Mouse (Mus musculus): ENCODE data around the gene Stfa2l1. TPM values are rescaled to one million over a fixed set of nuclear protein-coding genes. Genes with fewer than 3 reads are reported as not detected.

The Stfa2l1 gene
- polyA plus RNA-seq (2017; shearing (Covaris generic)): not detected

GRCm38 (mm10) chr16:36156402-36156975 lies at the start of gene Stfa2l1:
Gene Stfa2l1 (plus strand): TSS chr16:36156811.

GRCm38 (mm10) chr16:36131141-36131540 lies 25.5 kb upstream of the Stfa2l1 start, which contains the start of gene Csta1:
Gene Csta1 (minus strand): TSS chr16:36131241.

DNA sequence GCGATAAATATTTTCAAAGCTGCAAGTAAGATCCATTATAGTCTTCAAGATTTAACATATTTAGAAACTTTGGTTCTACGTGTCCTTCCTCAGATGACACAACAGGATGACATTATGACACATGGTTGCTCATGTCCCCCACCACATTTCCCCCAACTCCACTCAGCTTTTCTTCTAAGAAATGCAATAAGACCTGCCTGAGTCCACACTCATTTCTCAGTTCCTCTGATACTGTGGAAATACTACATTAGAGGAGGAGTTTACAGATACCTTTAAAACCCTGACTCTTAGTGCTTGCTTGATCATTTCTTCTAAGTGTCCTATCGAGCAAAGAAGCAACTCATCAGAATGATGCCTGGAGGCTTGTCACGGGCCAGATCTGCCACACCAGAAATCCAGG lies 27.3 kb downstream of the Stfa2l1 start, which contains the start of gene Gm5483:
Gene Gm5483 (plus strand): TSS at position 301 of the 400 bp plus-strand sequence.

GRCm38 (mm10) chr16:36209967-36210453 lies 53.4 kb downstream of the Stfa2l1 start, which contains the start of gene Gm5416:
Gene Gm5416 (plus strand): TSS chr16:36210403.

Other genes with a start within 250 kb of the Stfa2l1 start
- gene Parp9, start 218.3 kb upstream of the Stfa2l1 start, polyA plus RNA-seq (2017; shearing (Covaris generic)): 100 to 1,000 TPM; 124 to 132 TPM
- 100 to 1,000 TPM in 1 of 2 experiments, 10 to 100 TPM in 1; 70.1 to 103 TPM for gene Dtx3l, start 217.7 kb upstream of the Stfa2l1 start, polyA plus RNA-seq (2017; shearing (Covaris generic))
- 10 to 100 TPM; 50.4 to 64.1 TPM for gene Kpna1, start 178.1 kb upstream of the Stfa2l1 start, polyA plus RNA-seq (2017; shearing (Covaris generic))
- 1 to 10 TPM; 5.1 to 8.6 TPM for gene Wdr5b, start 115.6 kb upstream of the Stfa2l1 start, polyA plus RNA-seq (2017; shearing (Covaris generic))
- gene Fam162a, start 85.2 kb upstream of the Stfa2l1 start, polyA plus RNA-seq (2017; shearing (Covaris generic)): 100 to 1,000 TPM; 108 to 121 TPM
- gene Ccdc58, start 85.1 kb upstream of the Stfa2l1 start, polyA plus RNA-seq (2017; shearing (Covaris generic)): 10 to 100 TPM; 28.4 to 30.6 TPM
- under 1 TPM in 1 of 2 experiments, not detected in 1; 0.65 TPM for gene Csta1, start 25.6 kb upstream of the Stfa2l1 start, polyA plus RNA-seq (2017; shearing (Covaris generic))
- not detected for gene Gm5483, start 27.4 kb downstream of the Stfa2l1 start, polyA plus RNA-seq (2017; shearing (Covaris generic))
- gene Gm5416, start 53.6 kb downstream of the Stfa2l1 start, polyA plus RNA-seq (2017; shearing (Covaris generic)): not detected
- gene 2010005H15Rik, start 64.7 kb downstream of the Stfa2l1 start, polyA plus RNA-seq (2017; shearing (Covaris generic)): not detected
- not detected for gene Stfa1, start 120.1 kb downstream of the Stfa2l1 start, polyA plus RNA-seq (2017; shearing (Covaris generic))
- gene BC117090, start 177.5 kb downstream of the Stfa2l1 start, polyA plus RNA-seq (2017; shearing (Covaris generic)): not detected
- gene BC100530, start 210.9 kb downstream of the Stfa2l1 start, polyA plus RNA-seq (2017; shearing (Covaris generic)): not detected